Mouse (Mus musculus) forebrain, embryonic 16.5 days (tissue): ENCODE measurements around the gene Acot4. TPM values are rescaled to one million over a fixed set of nuclear protein-coding genes. Genes with fewer than 3 reads are reported as not detected.
"Not testable (repeated sequence)": the region's sequence is repeated elsewhere in the genome, so short reads cannot be mapped to it uniquely, and the experiment has no call there.

Experiments used
- ATAC-seq: fragments of 200-750 bp; cut with Nextera tagmentation; 2 replicates; pipeline ENCODE4 v1.8.0; 2017; ENCODE audit warnings: mild to moderate bottlenecking, moderate library complexity
- H3K27ac ChIP-seq: fragments of 300-500 bp; sonication (generic); 2 replicates; pipeline ENCODE4 v1.5.1; 2014; ENCODE audit warnings: low read length, control low read depth
- H3K27me3 ChIP-seq: fragments of 300-500 bp; sonication (generic); replicated peaks from 2 replicates; pipeline ENCODE4 v1.6.1; 2014; ENCODE audit warnings: low read length; ENCODE audit not compliant: control insufficient read depth, insufficient read depth
- H3K36me3 ChIP-seq: fragments of 300-500 bp; sonication (generic); 2 replicates; pipeline ENCODE4 v1.6.1; 2014; ENCODE audit not compliant: control insufficient read depth, insufficient read depth
- H3K4me1 ChIP-seq: fragments of 300-500 bp; sonication (generic); replicated peaks from 2 replicates; pipeline ENCODE4 v1.6.1; 2014; ENCODE audit warnings: low read length; ENCODE audit not compliant: control insufficient read depth, insufficient read depth
- H3K4me2 ChIP-seq: fragments of 300-500 bp; sonication (generic); 2 replicates; pipeline ENCODE4 v1.6.1; 2014; ENCODE audit warnings: mild to moderate bottlenecking, low read length, control low read depth
- H3K4me3 ChIP-seq: fragments of 300-500 bp; sonication (generic); replicated peaks from 2 replicates; pipeline ENCODE4 v1.5.1; 2014; ENCODE audit warnings: mild to moderate bottlenecking, low read length, control low read depth
- H3K9ac ChIP-seq: fragments of 300-500 bp; sonication (generic); replicated peaks from 2 replicates; pipeline ENCODE4 v1.6.1; 2014; ENCODE audit warnings: low read depth, low read length, control low read depth
- H3K9me3 ChIP-seq: fragments of 300-500 bp; sonication (generic); 2 replicates; pipeline ENCODE4 v1.6.1; 2016; ENCODE audit warnings: low read length; ENCODE audit not compliant: control insufficient read depth
- WGBS: fragments of 180-500 bp; shearing (Covaris S2); extraction: QIAGEN DNeasy Blood & Tissue Kit; methylation state at CpG from one replicate; pipeline ENCODE4 v1.1.7; 2014; 5-methylcytosine and 5-hydroxymethylcytosine counted together
- polyA plus RNA-seq: library from polyadenylated mRNA; unstranded; fragments of >200 nt; fragmentation: Nextera tagmentation; extraction: Ambion mirVana; gene quantifications from 2 replicates; pipeline ENCODE4 v1.2.1, GENCODE M21; 2015

Acot4 gene
- polyA plus RNA-seq, 1 experiment from 2014 or later, result 0.35 TPM

DNA sequence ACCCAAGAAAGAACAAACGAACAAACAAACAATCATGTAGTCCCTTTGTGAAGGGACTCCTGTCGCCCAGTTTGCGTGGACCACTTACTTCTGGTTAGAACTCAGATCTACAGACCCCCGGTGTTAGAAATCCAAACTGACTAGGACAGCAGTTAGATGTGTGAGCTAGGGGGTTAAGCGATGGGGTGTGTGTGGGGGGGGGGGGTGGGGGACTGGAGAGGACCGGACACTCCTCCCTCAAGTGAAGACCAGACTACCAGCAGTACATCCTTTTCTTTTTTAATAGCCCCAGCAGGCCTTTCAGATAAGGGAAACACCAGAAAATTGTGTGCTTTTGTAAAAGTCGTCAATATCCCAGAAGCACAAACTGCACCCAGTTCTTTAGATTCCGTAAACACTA lies 29.4 kb upstream of the Acot4 start:
- WGBS, result 41% methylated on average over 8 of the region's 8 CpGs
- Histone ChIP-seq H3K27me3 (no peaks in the 10 kb centered on the region), H3K27ac (peak overlapping the region; percentile 58), H3K9ac (peak overlapping the region; percentile 55; the same call in 1 of the 2 replicates), H3K4me3 (peak overlapping the region; percentile 52), H3K4me1 (peaks cover 26% of the 10 kb centered on the region), H3K9me3 (no peaks in the 10 kb centered on the region), H3K36me3 (no peaks in the 10 kb centered on the region), H3K4me2 (peak overlapping the region; percentile 55)
- ATAC-seq, result no peak; the same call in 1 of the 2 replicates

DNA sequence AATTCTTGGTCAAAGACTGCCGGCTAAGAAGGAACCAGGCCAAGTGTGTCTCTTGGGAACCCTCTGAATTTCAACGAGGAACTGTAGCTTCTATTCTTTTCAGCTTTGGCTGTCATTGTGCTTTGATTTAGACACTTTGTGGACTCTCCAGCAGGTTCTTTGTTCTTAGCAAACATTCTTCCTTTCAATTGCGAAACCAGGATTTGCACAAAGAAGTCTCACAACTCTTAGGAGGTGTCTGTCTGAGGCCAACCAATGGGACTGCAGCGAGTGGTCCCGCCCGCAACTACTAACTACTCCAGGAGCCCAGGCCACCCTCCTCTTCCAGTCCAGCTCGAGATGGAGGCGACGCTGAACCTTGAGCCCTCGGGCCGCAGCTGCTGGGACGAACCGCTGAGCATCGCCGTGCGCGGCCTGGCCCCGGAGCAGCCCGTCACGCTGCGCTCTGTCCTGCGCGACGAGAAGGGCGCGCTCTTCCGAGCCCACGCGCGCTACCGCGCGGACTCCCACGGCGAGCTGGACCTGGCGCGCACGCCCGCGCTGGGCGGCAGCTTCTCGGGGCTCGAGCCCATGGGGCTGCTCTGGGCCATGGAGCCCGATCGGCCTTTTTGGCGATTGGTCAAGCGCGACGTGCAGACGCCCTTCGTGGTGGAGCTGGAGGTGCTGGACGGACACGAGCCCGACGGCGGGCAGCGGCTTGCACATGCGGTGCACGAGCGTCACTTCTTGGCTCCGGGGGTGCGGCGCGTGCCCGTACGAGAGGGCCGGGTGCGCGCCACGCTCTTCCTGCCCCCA lies 28.8 kb upstream of the Acot4 start, which contains the start of gene Acot1:
Acot1 (plus strand) TSS at position 320 of the 795 bp plus-strand sequence.
- WGBS, result 1% methylated on average over 55 of the region's 70 CpGs
- H3K9ac ChIP-seq, result peak within 1 kb of the TSS; percentile 55
- peak within 1 kb of the TSS; percentile 55 for H3K4me2 ChIP-seq
- not testable (repeated sequence) for H3K36me3 ChIP-seq, H3K27me3 ChIP-seq, H3K9me3 ChIP-seq
- ATAC-seq, result peak; percentile 94
- H3K27ac ChIP-seq, result peak within 1 kb of the TSS; percentile 58
- H3K4me1 ChIP-seq, result peaks cover 26% of the 10 kb centered on the region
- H3K4me3 ChIP-seq, result peak within 1 kb of the TSS; percentile 52

DNA sequence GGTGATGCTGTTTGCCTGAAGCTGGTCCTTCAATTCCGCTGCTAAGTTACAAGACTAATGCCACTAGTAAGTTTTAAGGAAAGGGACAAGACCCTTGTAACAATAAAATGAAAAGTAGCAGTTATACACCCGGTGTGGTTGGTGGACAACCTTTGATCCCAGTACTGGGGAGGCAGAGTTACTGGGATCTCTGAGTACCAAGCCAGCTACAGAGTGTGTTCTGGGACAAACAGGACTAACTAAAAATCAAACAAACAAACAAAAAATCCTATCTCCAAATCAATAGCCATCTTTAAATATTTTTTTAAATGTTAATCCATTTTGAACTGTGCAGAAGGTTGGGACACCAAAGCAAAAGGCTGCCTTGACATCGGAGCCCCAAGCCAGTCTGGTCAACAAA lies 28.0 kb upstream of the Acot4 start:
- Histone ChIP-seq H3K4me1 (peaks cover 26% of the 10 kb centered on the region), H3K27ac (0 out of 2 replicates have a peak overlapping the region, but pooled peaks have one; percentile 2), H3K4me2 (peak overlapping the region; percentile 55), H3K9ac (no peak overlapping the region; the same call in 1 of the 2 replicates), H3K4me3 (peak overlapping the region; percentile 52), H3K9me3 (no peaks in the 10 kb centered on the region), H3K36me3 (no peaks in the 10 kb centered on the region), H3K27me3 (no peaks in the 10 kb centered on the region)
- ATAC-seq, result no peak
- 66% methylated on average over 3 of the region's 3 CpGs for WGBS

DNA sequence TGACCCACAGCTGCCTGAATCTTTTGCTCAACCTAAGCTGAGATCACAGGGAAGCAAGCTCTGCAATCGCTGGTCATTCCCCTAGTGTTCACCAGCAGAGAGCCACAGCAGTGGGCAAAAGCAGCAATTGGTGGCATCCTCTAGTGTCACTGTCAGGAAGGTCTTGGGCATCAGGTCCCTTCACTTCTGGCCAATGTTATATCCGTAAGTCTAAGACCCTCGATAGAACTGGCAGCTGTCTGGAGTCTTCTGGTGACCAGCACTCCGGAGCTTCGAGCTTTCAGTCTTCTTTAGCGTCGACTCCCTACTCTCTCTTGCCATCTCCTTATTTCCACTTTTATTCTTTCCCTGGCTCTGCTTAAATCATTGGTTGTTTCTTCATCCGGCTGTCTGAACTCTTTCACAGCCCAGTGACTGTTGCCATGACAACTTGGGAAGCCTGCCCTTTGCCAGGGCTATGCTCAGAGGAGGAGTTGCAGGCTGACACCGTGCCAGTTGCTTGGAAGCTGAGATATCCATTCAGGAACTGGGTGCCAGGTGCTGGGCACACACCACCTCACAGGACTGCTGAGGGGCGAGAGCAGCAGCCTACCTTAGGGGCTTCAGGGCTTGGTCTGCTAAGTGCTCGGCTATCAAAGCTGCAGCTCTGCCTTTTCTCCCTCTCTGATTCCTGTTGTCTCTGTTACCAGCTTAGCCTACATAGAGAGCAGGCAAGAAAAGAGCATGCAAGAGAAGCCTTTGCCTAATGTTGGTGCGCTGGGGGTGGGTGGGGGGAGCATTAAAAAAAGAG lies 26.7 kb upstream of the Acot4 start:
- Histone ChIP-seq H3K9ac (peak overlapping the region; percentile 37; the same call in 1 of the 2 replicates), H3K4me3 (peak overlapping the region; percentile 28), H3K27ac (peak overlapping the region; percentile 58), H3K4me1 (peaks cover 26% of the 10 kb centered on the region), H3K9me3 (no peaks in the 10 kb centered on the region), H3K27me3 (no peaks in the 10 kb centered on the region), H3K4me2 (peak overlapping the region; percentile 55), H3K36me3 (no peaks in the 10 kb centered on the region)
- WGBS, result 10% methylated on average over 12 of the region's 12 CpGs
- ATAC-seq, result peak; percentile 75

DNA sequence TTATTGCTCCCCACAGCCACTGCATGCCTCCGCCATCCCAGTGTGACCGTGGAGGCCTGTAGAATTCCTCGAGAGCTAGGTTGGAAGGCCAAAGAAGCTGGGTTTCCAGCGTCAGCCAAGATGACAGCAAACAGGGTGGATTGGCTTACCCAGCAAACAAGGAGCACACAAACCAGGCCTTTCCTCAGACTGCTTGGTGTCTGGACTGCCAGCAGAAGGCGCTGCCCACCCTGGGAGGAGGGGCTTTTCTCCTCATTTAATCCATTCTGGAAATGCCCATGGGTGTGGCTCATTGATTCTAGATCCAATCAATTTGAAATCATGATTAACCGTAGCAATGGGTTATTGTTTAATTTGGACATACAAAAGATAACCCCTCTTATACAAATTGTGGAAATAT lies 25.0 kb upstream of the Acot4 start:
- Histone ChIP-seq H3K4me2 (no peak overlapping the region), H3K4me1 (peaks cover 26% of the 10 kb centered on the region), H3K27ac (no peak overlapping the region), H3K9ac (no peak overlapping the region), H3K4me3 (no peak overlapping the region), H3K9me3 (no peaks in the 10 kb centered on the region), H3K36me3 (no peaks in the 10 kb centered on the region), H3K27me3 (no peaks in the 10 kb centered on the region)
- 64% methylated on average over 6 of the region's 6 CpGs for WGBS
- no peak for ATAC-seq

DNA sequence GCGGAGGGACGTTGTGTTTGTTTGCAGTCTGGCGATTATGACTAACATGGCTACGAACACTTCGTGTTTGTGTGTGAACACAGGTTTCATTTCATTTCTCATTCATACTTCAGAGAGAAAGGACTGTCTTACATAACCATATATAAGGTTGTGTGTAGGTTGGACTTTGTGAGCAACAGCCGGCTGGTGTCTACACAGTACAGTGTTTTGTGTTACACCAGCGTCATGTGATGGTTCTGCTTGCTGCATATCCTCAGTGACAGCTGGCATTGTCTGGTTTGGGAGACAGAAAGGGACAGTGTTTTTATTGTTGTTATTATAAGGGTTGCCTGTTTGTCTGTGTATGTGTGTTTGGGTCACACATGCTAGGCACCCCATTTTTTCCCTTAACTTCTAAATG lies 24.5 kb upstream of the Acot4 start:
- 87% methylated on average over 7 of the region's 7 CpGs for WGBS
- ATAC-seq, result no peak

DNA sequence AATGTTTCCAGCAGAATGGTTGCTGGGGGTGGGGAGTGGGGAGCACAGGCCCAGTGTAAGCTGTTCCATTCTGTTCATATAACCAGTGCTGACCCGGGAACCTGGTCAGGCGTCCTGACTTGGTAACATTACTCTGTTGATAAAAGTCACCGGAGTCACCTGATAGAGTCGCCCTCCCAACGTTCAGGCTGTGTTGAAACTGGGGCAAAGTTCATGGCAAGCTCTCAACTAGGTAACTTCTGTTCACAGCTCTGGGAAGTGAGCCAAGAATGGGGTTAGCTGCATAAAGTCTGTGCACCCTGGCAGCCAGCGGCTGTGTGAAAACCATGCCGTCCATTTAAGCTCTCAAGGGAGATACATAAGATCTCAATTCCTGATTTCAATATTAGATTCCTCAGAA lies 17.7 kb upstream of the Acot4 start:
- H3K9ac ChIP-seq, H3K9me3 ChIP-seq, H3K4me3 ChIP-seq, H3K4me1 ChIP-seq, H3K36me3 ChIP-seq, H3K4me2 ChIP-seq, H3K27ac ChIP-seq, H3K27me3 ChIP-seq, ATAC-seq: not testable (repeated sequence)
- 45% methylated on average over 7 of the region's 7 CpGs for WGBS

More for the DNA sequence above, 24.5 kb upstream of the Acot4 start:
- no peak overlapping the region for H3K27ac ChIP-seq
- H3K4me2 ChIP-seq, result no peak overlapping the region
- peaks cover 21% of the 10 kb centered on the region for H3K4me1 ChIP-seq
- no peaks in the 10 kb centered on the region for H3K36me3 ChIP-seq
- H3K27me3 ChIP-seq, result no peaks in the 10 kb centered on the region
- H3K9ac ChIP-seq, result no peak overlapping the region
- H3K4me3 ChIP-seq, result no peak overlapping the region
- no peaks in the 10 kb centered on the region for H3K9me3 ChIP-seq

DNA sequence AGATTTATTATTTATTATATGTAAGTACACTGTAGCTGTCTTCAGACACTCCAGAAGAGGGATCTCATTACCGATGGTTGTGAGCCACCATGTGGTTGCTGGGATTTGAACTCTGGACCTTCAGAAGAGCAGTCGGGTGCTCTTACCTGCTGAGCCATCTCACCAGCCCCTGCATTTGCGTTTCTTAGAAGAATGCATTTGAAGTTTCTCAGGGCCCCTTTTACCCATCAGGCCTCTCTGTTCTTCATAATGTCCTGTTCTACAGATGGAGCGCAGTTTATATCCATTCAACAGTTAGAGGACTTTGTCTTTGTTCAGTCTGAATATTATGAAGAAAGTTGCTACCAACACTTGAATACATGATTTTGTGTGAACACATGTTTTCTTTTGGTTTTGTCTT lies 15.9 kb upstream of the Acot4 start:
- H3K27me3 ChIP-seq, H3K36me3 ChIP-seq, H3K4me3 ChIP-seq, H3K9ac ChIP-seq, H3K9me3 ChIP-seq, H3K4me2 ChIP-seq, ATAC-seq, H3K4me1 ChIP-seq, H3K27ac ChIP-seq: not testable (repeated sequence)
- 91% methylated on average over 4 of the region's 4 CpGs for WGBS

DNA sequence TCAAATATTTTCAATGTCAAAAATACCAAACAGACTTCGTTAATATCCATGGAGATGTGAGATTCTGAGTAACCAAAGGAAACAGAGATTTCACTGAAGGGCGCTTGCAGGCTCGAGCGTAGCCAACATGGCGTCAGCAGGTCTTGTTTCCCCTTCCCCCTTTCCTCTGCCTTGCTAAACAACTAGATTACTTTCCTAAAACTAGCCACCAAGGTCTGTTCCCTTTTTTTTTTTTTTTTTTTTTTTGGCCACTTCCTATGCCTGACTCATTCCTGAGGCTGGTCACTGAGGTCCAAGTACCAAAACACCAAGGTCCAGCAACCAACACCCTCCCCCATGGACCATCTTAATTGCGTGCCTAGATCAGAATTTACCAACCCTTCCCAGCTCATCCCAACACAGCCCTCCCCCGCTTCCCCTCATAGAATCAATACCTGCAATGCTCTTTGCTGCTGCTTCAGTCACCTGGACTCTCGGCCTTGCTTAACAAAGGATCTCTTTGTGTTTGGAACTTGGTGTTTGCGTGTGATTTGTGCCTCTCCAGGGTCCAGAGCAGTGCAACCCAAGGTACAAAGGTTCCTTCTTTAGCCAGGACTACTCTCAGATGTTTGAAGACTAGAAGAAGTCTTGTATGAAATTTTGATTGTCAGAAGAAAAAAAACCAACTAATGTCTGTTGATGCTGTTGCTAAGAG lies 15.0 kb upstream of the Acot4 start:
- H3K36me3 ChIP-seq, result no peaks in the 10 kb centered on the region
- H3K9ac ChIP-seq, result no peak overlapping the region
- H3K27ac ChIP-seq, result no peak overlapping the region
- no peak overlapping the region for H3K4me3 ChIP-seq
- H3K4me2 ChIP-seq, result no peak overlapping the region
- no peaks in the 10 kb centered on the region for H3K9me3 ChIP-seq
- ATAC-seq, result no peak
- no peaks in the 10 kb centered on the region for H3K27me3 ChIP-seq
- 83% methylated on average over 9 of the region's 9 CpGs for WGBS
- no peaks in the 10 kb centered on the region for H3K4me1 ChIP-seq
